Mouse (Mus musculus): ENCODE data around the gene Gjc3. TPM values are rescaled to one million over a fixed set of nuclear protein-coding genes. Genes with fewer than 3 reads are reported as not detected.
"Not testable (repeated sequence)": the region's sequence is repeated elsewhere in the genome, so short reads cannot be mapped to it uniquely, and the experiment has no call there.

Gene Gjc3
- polyA plus RNA-seq, 1 experiment from 2014 or later, result 0.23 TPM

DNA sequence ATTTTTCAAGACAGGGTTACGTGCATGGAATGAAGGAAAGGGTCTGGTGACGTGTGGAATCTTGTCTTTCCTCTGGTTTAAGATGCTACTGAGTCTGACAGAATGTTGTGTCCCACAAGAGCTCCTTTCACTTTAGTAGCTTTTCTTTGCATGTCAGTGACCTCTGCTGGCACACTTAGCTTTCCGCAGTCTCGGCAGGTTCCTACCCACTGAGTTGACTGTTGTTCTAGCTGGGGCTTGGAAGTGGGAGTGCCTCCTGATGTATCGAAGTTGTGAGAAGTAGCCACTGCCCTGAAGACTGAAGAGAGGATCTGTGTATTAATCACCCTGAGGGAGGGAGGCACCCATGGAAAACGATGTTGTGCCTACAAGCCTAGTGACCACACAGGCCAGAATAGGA is 11.7 kb downstream of the Gjc3 start:
- no peak overlapping the region for H3K27ac ChIP-seq
- H3K4me1 ChIP-seq (replicated peaks), result no peaks in the 10 kb centered on the region
- H3K36me3 ChIP-seq, result no peaks in the 10 kb centered on the region
- 51% methylated on average over 6 of the region's 6 CpGs for WGBS
- no peaks in the 10 kb centered on the region for H3K27me3 ChIP-seq
- no peak overlapping the region for H3K4me3 ChIP-seq (replicated peaks)
- ATAC-seq, result no peak
- H3K9me3 ChIP-seq, result no peaks in the 10 kb centered on the region
- no peak overlapping the region for H3K9ac ChIP-seq (replicated peaks)
- no peak overlapping the region for H3K4me2 ChIP-seq (replicated peaks)

DNA sequence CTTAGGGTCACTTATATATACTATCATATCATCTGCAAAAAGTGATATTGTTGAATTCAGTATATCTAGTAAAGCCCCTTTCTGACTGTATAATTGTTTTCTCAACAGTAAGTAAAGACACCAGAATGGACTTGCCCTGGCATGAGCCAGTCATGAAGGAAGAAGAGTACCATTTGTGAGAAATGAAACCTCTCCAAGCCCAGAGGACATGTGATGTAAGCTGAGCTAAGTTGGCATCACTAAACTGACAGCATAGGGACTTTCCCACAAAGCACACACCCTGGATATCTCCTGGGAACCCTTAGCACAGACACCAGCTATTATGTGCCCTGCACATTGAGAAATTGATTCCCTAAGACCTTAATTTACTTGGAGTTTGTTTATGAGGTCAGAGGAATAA is 15.6 kb downstream of the Gjc3 start:
- no peak for ATAC-seq
- Histone ChIP-seq H3K4me2 (replicated peaks) (no peak overlapping the region), H3K4me3 (replicated peaks) (no peak overlapping the region), H3K9ac (replicated peaks) (no peak overlapping the region), H3K9me3 (no peaks in the 10 kb centered on the region), H3K36me3 (no peaks in the 10 kb centered on the region), H3K27ac (no peak overlapping the region), H3K4me1 (replicated peaks) (no peaks in the 10 kb centered on the region), H3K27me3 (no peaks in the 10 kb centered on the region)

DNA sequence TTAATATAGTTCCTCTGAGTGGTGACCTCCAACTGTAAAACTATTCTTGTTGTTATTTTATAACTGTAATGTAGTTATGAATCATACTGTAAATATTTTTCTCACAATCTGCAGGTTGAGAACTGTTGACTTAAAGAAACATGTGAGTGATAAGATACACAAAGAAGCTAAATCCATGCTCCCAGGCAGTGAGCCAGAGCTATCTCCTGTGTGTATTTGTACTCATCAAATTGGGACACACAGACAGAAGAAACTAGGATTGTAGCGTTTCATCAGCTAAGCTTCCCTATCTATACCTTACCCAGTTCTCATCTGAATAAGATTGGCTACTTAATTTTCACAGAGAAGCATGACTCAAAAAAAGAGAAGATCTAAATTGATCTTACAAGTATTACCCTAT is 19.8 kb downstream of the Gjc3 start:
- ATAC-seq, result no peak
- Histone ChIP-seq H3K27ac (no peak overlapping the region), H3K27me3 (no peaks in the 10 kb centered on the region), H3K36me3 (no peaks in the 10 kb centered on the region), H3K4me1 (replicated peaks) (no peaks in the 10 kb centered on the region), H3K4me2 (replicated peaks) (no peak overlapping the region), H3K4me3 (replicated peaks) (no peak overlapping the region), H3K9ac (replicated peaks) (no peak overlapping the region), H3K9me3 (no peaks in the 10 kb centered on the region)
- 87% methylated on average over 1 of the region's 1 CpGs for WGBS

DNA sequence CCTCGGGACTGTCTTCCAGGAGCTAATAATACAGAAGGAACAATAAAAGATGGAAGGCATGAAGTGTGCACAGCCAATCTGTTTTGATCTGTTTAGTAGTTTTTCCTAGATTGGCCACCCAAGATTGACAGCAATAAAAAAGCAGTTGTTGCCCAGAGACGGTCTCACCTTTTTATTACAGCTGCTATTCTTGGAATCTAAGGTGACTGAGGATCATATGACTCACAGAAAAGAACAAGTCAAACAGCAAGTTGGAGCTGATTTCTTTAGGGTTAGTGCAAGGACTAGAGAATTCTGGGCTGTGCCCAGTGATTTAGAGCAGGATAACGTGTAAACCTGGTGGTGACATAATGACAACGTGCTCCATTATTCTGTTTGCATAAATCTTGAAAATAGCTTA is 21.9 kb downstream of the Gjc3 start:
- Histone ChIP-seq H3K27me3 (no peaks in the 10 kb centered on the region), H3K36me3 (no peaks in the 10 kb centered on the region), H3K4me2 (replicated peaks) (no peak overlapping the region), H3K4me3 (replicated peaks) (no peak overlapping the region), H3K9me3 (no peaks in the 10 kb centered on the region), H3K9ac (replicated peaks) (no peak overlapping the region), H3K4me1 (replicated peaks) (no peaks in the 10 kb centered on the region), H3K27ac (no peak overlapping the region)
- 84% methylated on average over 4 of the region's 4 CpGs for WGBS
- ATAC-seq, result no peak

DNA sequence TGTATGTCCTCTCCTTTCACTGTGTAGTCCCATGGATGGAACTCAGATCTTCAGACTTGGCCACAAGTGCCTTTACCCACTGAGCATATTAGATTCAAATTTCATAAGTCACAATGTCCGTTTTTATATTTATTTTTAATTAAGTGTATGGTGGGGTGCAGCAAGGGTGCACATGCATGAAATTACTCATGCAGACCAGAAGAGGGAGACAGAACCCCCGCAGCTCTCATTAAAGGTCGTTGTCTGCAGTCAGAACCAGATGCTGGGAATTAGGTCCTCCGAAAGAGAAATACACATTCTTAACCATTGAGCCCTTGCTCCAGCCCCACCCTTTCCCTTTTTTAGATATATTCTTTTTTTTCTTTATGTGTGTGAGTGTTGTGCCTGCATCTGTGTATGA is 25.7 kb downstream of the Gjc3 start:
- H3K4me3 ChIP-seq (replicated peaks), result no peak overlapping the region
- H3K4me1 ChIP-seq (replicated peaks), result no peaks in the 10 kb centered on the region
- no peaks in the 10 kb centered on the region for H3K9me3 ChIP-seq
- H3K9ac ChIP-seq (replicated peaks), result no peak overlapping the region
- no peak overlapping the region for H3K27ac ChIP-seq
- H3K36me3 ChIP-seq, result no peaks in the 10 kb centered on the region
- 75% methylated on average over 4 of the region's 4 CpGs for WGBS
- no peak overlapping the region for H3K4me2 ChIP-seq (replicated peaks)
- H3K27me3 ChIP-seq, result no peaks in the 10 kb centered on the region
- ATAC-seq, result no peak

DNA sequence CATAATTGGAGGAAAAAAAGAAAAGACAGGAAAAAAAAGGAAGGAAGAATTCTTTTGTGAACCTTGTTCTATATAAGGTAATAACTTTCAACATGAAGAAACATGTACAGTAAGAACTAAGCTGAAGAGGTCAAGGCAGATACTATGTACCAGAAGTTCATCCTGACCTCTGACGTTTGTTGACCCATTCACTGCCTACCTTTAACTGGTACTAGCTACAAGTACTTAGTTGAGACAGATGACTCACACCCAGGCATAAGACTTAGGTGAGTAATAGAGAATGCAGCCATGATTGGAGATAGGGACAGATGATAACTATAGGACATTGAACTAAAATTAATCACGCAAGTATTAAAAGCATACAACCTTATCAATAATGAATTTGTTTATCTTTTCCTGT is 26.4 kb downstream of the Gjc3 start:
- Histone ChIP-seq H3K9me3 (no peaks in the 10 kb centered on the region), H3K4me2 (replicated peaks) (no peak overlapping the region), H3K9ac (replicated peaks) (no peak overlapping the region), H3K4me3 (replicated peaks) (no peak overlapping the region), H3K4me1 (replicated peaks) (no peaks in the 10 kb centered on the region), H3K36me3 (no peaks in the 10 kb centered on the region), H3K27ac (no peak overlapping the region), H3K27me3 (no peaks in the 10 kb centered on the region)
- no peak for ATAC-seq
- 91% methylated on average over 2 of the region's 2 CpGs for WGBS

DNA sequence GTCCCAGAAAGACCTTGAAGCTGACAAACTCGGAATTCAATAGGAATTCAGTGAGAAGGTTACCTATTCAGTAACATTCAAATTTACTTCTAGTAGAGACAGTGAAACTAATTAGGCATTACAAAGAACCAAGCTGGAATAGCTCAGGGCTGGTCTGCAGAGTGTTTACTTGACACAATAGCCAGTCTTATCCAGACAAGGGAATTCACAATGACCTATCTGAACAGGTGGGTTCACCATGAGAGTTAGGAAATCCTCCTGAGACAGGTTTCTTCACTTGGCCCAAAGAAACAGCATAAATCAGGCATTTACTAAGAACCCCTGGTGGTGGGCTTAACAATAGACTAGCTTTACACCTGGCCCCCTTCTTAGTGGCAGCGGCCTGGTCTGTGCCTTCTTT is 29.0 kb downstream of the Gjc3 start:
- not testable (repeated sequence) for ATAC-seq; H3K4me2 ChIP-seq (replicated peaks); H3K9me3 ChIP-seq; H3K36me3 ChIP-seq; H3K27me3 ChIP-seq; H3K9ac ChIP-seq (replicated peaks); H3K27ac ChIP-seq; H3K4me3 ChIP-seq (replicated peaks); H3K4me1 ChIP-seq (replicated peaks)
- WGBS, result 75% methylated on average over 2 of the region's 2 CpGs

DNA sequence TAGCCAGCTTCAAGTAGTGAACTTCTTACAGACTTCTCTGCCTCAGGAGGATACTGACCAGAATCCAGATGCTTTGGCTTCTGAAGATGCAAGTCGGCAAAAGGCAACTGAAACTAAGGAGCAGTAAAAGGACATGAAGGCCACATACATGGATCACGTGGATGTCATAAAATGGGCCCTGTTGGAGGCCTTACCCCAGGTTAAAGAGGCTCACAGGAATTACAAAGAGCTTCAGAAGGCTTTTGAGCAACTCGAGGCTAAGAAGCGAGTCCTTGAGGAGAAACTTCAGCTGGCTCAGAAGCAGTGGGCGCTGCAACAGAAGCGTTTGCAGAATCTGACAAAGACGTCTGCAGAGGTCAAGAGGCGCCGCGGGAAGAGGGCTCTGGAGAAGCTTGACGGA is 34.5 kb downstream of the Gjc3 start:
- no peak overlapping the region for H3K4me2 ChIP-seq (replicated peaks)
- no peaks in the 10 kb centered on the region for H3K4me1 ChIP-seq (replicated peaks)
- WGBS, result 79% methylated on average over 11 of the region's 11 CpGs
- ATAC-seq, result no peak
- no peak overlapping the region for H3K4me3 ChIP-seq (replicated peaks)
- no peaks in the 10 kb centered on the region for H3K9me3 ChIP-seq
- no peaks in the 10 kb centered on the region for H3K36me3 ChIP-seq
- no peak overlapping the region for H3K9ac ChIP-seq (replicated peaks)
- no peaks in the 10 kb centered on the region for H3K27me3 ChIP-seq
- no peak overlapping the region for H3K27ac ChIP-seq

DNA sequence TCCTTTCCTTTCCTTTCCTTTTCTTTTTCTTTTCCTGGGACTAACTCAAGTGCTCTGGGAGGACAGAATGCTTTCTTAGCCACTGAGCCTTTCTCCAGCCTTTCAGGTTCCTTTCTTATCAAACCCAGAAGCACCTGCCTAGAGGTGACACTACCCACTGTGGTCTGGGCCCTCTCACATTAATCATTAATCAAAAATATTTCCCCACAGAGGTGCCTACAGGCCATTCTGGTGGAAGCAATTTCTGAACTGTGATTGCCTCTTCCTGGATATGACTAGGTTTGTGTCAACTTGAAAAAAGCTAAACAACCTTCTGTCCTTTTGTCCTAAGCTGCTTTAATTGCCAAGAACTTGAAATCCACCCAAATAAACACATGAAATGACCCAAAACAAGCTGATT is 40.7 kb downstream of the Gjc3 start:
- ATAC-seq, result no peak

DNA sequence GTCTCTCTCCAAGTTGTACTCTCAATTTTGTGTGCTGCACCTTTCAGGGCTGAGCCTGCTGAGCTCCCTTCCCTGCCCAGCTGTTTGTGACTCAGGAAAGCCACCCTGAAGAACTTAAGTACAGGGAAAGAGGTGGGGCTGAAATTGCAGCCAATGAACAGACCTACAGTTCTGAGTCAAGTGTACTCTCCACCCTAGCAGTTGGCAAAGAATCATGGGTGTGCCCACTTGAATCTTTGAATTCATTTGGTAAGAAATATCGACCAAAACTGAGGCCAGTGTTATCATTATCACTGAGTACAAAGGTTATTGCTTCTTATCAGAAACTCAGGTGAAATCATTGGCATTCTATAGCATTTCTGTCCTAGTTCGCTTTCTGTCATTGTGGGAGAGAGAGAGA is 41.4 kb downstream of the Gjc3 start, which contains the start of gene Cyp3a13:
Gene Cyp3a13, minus strand, starts transcription at position 88 of the 400 bp plus-strand sequence.
- no peaks in the 10 kb centered on the region for H3K9me3 ChIP-seq
- no peak for ATAC-seq

More for the DNA sequence above, 40.7 kb downstream of the Gjc3 start:
- Histone ChIP-seq H3K27me3 (no peaks in the 10 kb centered on the region), H3K4me1 (replicated peaks) (no peaks in the 10 kb centered on the region), H3K27ac (no peak overlapping the region), H3K4me2 (replicated peaks) (no peak overlapping the region), H3K36me3 (no peaks in the 10 kb centered on the region), H3K9me3 (no peaks in the 10 kb centered on the region), H3K4me3 (replicated peaks) (no peak overlapping the region), H3K9ac (replicated peaks) (no peak overlapping the region)

DNA sequence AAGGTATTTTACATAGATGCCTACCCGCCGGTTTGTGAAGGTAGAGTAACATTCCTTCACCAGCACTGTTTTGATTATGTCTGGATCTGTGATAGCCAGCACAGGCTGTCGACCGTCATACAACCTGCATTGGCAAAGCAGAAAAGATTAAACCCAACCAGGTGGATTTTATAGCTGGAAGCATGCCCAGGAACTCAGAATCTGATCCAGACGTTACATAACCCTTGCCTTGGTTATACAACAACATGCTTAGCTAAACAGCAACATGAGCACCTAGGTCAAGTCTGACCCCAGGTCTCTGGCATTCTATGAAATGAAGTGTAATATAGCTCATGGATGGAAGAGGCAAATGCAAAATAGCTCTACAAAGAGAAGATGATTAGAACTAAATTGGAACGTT is 47.3 kb downstream of the Gjc3 start:
- H3K4me3 ChIP-seq (replicated peaks), result no peak overlapping the region
- H3K27me3 ChIP-seq, result no peaks in the 10 kb centered on the region
- 86% methylated on average over 6 of the region's 6 CpGs for WGBS
- no peaks in the 10 kb centered on the region for H3K9me3 ChIP-seq
- H3K4me2 ChIP-seq (replicated peaks), result no peak overlapping the region
- H3K9ac ChIP-seq (replicated peaks), result no peak overlapping the region
- ATAC-seq, result no peak
- no peaks in the 10 kb centered on the region for H3K4me1 ChIP-seq (replicated peaks)
- no peaks in the 10 kb centered on the region for H3K36me3 ChIP-seq
- H3K27ac ChIP-seq, result no peak overlapping the region

More for the DNA sequence above, 41.4 kb downstream of the Gjc3 start, which contains the start of gene Cyp3a13:
- Histone ChIP-seq H3K27ac (no peak within 1 kb of the TSS), H3K4me1 (replicated peaks) (no peaks in the 10 kb centered on the region), H3K4me3 (replicated peaks) (no peak within 1 kb of the TSS), H3K27me3 (no peaks in the 10 kb centered on the region), H3K36me3 (no peaks in the 10 kb centered on the region), H3K9ac (replicated peaks) (no peak within 1 kb of the TSS), H3K4me2 (replicated peaks) (no peak within 1 kb of the TSS)
- WGBS, result 67% methylated on average over 2 of the region's 2 CpGs

DNA sequence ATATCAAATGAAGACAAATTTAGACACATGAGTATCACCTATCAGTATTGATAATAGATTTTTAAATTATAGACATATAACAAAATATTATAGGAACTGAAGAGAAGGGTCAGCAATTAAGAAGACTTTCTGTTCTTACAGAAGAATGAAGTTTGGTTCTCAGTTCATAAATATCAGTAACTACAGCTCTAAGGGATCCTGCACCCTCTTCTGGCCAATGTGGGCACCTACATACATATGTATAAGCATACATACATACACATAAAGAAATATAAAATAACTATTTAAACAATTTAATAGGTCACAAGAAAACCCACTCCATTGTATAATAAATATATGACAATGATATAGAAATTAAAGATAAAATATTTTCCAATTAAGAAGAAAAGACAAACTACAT is 48.4 kb downstream of the Gjc3 start:
- Histone ChIP-seq H3K4me3 (replicated peaks) (no peak overlapping the region), H3K4me2 (replicated peaks) (no peak overlapping the region), H3K27me3 (no peaks in the 10 kb centered on the region), H3K4me1 (replicated peaks) (no peaks in the 10 kb centered on the region), H3K36me3 (no peaks in the 10 kb centered on the region), H3K9me3 (no peaks in the 10 kb centered on the region), H3K9ac (replicated peaks) (no peak overlapping the region), H3K27ac (no peak overlapping the region)
- no peak for ATAC-seq

DNA sequence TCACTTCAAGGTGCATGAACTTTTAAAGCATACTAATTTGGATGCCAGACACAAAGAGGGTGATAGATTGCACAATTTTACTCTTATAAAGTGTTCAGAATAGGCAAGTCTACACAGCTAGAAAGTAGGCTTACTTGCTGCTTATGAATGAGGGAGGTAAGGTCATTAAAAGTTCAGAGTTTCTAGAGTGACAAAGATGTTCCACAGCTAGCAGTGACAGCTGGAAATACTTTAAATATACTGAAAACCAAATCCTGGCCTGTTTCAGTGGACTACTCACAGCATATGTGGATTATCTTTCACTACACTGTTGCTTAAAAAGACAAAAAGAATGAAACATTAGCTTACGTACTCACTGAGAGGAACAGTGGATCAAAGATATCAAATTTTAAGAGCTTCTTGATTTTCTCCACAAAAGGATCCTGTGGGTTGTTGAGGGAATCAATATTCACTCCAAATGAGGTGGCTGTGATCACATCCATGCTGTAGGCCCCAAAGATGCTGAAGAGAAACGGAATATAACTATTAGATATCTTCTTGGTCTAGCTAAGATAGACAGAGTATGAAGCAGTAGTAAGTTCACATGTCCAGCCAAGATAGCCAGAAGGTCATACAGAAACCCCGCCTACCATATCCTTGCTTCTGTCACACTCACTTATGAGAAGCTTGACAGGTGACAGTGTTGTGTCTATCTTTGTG is 53.2 kb downstream of the Gjc3 start:
- H3K9ac ChIP-seq (replicated peaks), result no peak overlapping the region
- WGBS, result 92% methylated on average over 3 of the region's 3 CpGs

More for the DNA sequence above, 53.2 kb downstream of the Gjc3 start:
- Histone ChIP-seq H3K4me2 (replicated peaks) (no peak overlapping the region), H3K36me3 (no peaks in the 10 kb centered on the region), H3K27ac (no peak overlapping the region), H3K4me3 (replicated peaks) (no peak overlapping the region), H3K27me3 (no peaks in the 10 kb centered on the region), H3K4me1 (replicated peaks) (no peaks in the 10 kb centered on the region), H3K9me3 (no peaks in the 10 kb centered on the region)
- ATAC-seq, result no peak
